Mouse (Mus musculus) embryo, embryonic 10 days (tissue): ENCODE data around the gene Ndufb3.
"Not testable (repeated sequence)": the region's sequence is repeated elsewhere in the genome, so short reads cannot be mapped to it uniquely, and the experiment has no call there.

Experiments
- DNase-seq: peaks from one replicate; pipeline ENCODE4 v3.0.0-alpha.2; 2015; ENCODE audit warnings: low spot score

Gene Ndufb3

DNA sequence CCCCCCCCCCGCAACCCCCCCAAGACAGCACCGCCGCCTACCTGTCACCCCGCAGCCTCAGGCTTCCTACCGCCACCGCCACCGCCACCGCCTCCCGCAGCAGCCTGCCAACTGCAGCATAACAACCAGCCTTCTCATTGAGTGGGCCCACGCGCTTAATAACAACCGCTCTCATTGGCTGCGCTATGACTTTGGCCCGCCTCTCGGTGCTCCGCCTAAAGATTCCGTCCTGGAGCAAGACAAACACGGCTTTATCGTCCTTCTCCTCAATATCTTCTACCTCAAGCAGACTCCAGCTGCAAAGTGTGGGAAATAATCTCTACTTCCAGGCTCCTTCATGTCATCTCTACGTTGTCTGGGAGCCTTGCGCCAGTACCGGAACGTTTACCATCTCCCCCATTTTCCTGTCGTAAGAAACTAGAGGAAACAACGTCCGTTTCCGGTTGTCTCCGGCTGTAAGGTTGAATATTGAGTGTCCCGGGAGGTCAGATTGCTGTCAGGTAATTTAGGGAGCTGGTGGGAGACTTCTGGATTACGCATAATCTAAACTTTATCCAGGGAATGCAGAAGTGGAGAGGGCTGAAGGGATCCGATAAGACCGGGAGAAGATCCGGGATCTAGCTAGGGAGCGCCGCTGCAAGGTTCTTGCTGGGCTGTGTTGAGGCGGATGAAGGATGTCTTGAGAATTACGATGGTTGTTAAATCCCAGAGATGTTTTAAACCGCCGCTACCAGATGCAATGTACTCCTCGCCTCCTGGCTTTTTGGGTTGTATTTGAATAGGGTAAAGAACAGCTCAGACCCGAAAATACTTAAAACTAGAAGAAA, at the start of gene Ndufb3, which contains the start of gene Fam126b:
Gene Ndufb3, plus strand, starts transcription at position 214 of the 827 bp plus-strand sequence.
Gene Fam126b, minus strand, starts transcription at position 153 of the 827 bp plus-strand sequence.
- peak; percentile 93 for DNase-seq

DNA sequence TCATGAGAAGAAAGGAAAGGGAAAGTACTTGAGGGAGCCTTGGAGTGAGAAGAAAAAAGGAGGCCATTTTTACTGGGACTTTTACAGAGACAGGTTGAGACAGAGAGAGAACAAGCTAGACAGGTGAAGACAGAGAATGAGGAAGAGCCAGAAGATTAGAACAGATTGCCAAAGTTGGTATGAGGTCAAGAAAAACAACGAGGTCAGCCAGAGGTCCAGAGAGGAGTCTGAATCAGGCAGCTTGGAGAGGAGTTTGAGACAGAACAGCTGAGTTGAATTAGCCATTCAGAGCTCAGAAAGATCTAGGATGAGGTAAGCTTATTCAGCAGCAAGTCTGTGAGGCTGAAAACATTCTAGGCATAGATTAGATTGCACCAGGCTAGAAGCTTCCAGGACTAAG, 44.8 kb upstream of the Ndufb3 start:
- DNase-seq = no peak

DNA sequence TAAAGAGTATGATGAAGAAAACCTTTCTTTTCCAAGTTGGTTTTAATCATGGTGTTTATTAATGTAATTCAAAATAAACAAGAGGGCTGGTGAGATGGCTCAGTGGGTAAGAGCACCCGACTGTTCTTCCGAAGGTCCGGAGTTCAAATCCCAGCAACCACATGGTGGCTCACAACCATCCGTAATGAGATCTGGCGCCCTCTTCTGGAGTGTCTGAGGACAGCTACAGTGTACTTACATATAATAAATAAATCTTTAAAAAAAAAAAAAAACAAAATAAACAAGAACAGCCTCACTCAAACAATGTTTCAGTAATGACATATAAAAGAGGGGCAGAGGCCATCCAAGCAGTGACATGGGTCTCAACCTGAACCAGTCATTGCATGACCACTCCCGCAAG, 25.8 kb upstream of the Ndufb3 start:
- DNase-seq = not testable (repeated sequence)

DNA sequence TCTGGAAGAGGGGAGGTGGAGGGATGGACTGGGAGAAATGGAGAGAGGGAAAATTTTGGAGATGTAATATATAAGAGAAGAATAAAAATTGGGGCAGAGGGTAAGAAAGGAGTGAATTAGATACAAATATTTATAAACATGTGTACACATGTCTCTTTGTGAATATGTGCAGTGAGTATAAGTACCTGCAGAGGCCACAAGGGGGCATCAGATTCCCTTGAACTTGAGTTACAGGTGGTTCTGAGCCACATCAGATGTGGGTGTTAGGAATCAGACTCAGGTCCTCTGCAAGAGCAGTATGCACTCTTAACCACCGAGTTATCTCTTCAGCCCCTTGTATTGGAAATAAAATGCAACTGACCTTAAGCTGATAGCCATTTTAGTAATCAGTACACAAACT, 23.7 kb upstream of the Ndufb3 start:
- DNase-seq = peak; percentile 8

DNA sequence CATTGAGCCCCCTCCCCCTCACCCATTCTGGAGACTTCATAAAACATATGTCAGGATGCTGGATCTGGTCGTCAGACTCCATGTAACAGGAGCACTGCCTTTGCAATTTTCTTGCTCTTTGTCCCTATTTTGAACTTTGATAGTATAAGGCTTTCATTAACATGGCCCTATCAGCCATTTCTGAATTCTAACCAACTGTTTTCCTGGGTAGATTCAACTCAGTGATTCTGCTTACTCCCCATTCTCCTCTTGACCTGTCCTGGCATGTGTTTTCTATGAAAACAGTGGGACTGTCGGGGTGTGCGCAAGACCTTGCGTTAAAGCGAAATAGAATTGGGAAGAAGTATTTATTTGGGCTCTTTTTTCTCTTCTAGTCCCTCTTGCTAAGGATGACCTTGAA, 21.2 kb upstream of the Ndufb3 start:
- DNase-seq = no peak

DNA sequence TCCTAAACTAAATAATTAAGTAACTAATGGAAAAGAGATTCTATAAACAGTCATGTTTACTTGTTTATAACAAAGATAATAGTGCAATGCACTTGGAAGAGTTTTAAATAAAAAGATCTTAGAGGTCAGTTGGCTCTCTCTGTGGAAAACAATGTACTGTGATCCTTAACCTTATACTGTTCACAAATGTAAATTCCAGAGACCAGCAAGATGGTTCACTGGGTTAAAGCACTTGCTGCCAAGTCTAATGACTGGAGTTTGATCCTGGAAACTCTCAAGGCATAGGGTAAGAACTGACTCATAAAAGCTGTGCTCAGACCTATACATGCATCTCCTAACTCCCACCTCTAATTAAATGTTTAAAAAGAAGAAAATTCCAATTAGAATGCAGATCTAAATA, 19.6 kb upstream of the Ndufb3 start:
- no peak for DNase-seq

DNA sequence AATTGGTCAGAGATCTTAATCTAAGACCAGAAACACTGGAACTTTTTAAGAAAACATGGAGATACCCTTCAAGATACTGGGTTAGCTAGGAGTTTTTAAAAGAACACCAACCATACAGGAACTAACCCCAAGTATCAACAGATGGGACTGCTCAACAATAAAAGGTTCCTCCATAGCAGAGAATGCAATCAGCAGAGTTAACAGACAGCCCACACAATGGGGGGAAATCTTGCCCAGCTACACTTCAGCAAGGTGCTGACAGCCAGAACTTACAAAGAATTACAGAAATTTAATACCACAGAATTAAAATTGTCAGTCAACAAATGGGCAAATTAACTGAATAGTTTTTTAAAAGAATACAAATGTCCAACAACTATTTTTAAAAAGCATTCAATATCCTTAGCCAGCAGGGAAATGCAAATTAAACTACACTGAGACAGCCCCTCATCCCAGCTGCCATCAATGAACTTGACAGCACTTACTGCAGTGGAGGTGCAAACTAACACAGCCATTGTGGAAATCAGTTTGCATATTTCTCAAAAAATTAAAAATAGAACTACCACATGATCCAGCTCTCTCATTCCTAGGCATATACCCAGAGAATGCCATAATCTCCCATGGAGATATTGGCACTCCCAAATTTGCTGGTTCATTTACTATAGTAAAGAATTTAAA, 17.6 kb upstream of the Ndufb3 start:
- no peak for DNase-seq

DNA sequence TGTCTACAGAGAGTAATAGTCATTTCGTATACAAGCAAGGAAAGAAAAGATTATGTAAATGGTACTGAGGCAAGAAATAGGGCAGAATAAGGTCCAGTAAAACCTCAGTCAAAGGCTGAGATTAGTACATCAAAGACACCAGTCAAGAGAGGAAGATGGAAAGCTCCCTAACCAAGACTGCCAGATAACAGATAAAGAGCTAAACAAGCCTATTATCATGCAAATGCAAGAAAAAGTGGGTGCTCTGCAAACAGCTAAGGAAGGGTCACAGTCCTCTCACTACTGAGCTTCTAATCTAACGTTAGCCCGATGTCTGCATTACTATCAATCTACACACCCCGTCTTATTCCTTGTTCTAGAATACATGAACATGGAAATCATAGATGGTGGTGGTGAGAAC, 15.7 kb upstream of the Ndufb3 start:
- DNase-seq = no peak

DNA sequence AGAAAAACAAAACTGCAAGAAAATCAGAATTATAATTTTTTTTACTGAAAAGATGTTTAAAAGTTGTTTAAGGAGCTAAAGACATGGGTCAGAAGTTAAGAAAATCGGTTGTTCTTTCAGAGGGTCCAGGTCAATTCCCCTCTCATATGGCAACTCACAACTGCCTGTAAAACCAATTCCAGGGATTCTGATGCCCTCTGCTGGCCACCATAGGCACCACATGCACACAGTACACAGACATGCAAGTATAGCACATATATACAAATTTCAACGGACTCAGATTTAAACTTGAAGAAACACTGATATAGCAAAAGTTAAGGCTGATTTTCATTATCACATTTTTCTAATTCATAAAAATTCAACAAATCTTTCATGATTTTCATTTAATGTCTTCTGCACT, 7.0 kb upstream of the Ndufb3 start:
- peak; percentile 14 for DNase-seq

DNA sequence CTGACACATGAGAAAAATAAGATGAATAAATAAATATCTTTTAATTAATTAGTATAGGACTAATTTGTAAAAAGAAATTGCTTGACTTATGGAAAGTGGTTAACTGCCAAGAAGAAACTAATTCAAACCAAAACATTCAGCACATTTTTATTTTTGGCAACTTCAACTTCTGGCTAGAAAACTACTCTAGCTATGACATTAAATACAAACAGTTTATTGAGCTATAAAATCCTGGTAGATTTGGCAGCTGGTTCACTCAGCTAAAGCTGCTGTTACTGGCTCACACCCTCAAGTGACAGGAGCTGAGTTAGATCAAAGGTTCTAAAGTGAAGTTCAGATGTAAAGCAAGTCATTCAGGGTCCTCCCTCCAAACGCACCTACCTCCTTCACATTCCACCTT, 3.6 kb upstream of the Ndufb3 start:
- no peak for DNase-seq

DNA sequence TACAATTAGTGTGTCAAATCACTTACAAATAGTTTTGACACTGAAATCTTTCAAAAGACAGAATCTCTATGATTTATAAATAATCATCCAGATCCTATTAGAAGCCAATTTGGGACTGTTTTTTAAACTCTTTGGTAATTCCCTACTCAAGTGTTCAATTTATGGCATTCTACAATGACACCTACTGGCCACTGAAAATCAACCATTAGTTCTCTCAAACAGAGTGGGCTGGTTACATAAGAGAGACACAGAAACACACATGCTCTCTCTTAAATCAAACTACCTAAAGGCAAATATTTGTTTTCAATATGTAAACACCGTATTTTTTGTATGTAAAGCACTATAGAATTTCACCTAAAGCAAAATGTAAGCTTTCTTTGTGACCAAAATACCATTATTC, 1.9 kb upstream of the Ndufb3 start:
- no peak for DNase-seq

DNA sequence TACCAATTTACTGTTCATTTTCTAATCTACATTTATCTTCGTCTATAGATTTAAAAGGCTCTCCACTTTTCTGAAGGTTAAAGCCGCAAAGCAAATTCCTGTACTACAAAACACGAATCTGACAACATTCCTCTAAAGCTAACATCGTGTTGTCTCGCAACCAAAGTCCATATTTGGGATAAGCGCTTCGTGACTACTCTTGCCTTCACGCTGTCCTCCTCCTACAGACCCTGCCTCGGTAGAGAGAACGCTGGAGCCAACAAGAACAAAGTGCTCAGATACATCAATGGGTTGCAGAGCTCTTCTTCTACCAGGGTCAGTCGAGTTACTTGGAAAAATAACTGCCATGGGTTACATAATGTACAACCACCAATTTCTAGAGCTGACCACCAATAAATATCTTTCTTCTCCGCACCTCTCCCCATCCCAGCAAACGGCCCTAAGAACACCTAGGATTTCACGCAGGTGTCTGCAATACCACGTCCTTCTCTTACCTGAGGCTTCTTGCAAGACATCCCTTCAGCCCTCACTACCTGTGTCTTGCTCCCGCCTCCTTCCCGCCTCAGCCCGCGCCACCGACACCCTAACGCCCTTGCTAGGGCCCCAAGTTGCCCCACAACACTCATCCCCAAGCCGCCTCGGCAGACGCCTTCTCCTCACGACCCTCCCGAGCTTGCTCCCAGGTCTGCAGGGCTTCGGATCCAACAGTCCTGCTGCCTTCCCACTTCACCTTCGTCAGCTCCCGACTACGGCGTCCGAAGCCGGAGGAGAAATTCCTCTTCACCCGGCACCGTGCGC, 612 bp upstream of the Ndufb3 start:
- peak; percentile 6 for DNase-seq

DNA sequence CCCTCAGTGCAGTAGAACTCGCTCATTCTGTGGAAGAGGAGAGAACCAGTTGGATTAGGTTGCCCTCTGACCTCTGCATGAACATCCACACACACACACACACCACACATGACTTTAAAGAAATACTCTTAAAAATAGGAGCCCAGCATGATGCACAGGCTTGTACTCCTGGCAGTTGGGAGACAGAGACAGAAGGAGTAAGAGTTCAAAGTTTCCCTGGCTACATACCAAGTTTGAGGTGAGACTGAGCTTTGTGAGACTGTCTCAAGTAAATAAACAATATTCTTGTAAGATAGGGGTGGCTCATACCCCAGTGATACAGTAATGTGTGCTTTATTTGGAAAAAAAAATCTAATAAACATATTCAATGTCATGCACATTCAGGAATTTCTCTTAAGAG, 1.3 kb downstream of the Ndufb3 start:
- DNase-seq = no peak

DNA sequence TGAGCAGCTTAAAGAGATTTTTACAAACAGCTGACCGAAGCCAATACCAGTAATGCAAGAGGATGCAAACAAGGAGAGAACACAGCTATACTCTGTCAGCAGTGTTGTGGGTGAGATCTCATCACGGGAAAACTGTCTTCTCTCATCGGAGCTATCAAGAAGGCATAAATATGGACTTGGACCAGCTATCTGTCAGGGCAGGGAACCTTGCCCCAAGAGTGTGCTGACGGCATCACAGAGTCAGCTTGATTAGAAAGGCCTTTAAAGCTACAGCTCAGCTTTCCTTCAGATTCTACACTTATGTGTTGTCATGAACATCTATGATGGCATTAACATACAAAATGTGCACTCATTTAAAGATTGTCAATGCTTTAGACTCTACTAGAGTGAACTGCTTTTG, 16.5 kb downstream of the Ndufb3 start:
- no peak for DNase-seq

DNA sequence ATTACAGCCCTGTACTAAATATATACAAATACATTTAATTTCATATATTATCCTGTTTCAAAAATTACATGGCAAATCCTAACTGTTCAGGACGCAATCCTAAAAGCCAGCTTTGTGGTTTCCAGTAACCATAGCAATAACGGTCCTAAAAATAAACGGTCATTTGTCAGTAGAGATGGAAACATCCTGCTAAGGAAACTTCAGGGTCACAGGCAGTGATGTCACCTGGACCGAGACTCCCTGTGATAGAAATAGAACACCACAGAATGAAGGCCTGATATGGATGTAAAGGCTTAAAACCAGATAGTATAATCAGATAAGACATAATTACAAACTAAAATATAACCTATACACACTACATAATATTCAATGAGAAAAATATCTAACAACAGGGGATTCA, 17.6 kb downstream of the Ndufb3 start:
- DNase-seq = no peak

DNA sequence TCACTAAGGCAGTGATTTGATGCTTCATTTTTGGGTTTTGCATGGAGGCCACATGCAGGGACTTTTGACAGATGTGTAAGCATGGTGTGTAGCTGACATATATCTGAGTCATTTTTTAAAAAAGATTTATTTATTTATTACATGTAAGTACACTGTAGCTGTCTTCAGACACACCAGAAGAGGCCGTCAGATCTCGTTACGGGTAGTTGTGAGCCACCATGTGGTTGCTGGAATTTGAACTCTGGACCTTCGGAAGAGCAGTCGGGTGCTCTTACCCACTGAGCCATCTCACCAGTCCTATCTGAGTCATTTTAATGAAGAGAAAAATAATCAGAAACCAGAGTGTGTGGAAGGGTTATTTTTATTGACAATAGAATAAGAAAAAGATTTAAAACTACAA, 23.4 kb downstream of the Ndufb3 start:
- not testable (repeated sequence) for DNase-seq

DNA sequence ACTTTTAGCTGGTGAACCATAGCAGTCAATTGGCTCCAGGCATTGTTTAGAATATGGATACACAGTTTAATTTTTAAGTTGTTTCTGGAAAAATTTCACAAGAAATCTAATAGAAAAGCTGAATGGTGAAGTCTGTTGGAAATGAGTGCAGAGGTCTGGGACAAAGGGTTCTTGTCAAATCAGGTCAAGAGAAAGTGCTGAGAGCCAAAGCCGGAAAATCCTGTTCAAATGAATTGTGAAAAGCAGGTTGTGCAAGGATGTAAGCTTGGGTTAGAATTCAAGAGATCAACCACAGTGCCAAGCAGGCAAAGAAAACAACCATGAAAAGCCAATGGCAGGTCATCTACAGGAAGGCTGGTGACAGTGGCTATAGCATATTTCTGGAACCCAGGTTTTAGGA, 24.0 kb downstream of the Ndufb3 start:
- DNase-seq = no peak

DNA sequence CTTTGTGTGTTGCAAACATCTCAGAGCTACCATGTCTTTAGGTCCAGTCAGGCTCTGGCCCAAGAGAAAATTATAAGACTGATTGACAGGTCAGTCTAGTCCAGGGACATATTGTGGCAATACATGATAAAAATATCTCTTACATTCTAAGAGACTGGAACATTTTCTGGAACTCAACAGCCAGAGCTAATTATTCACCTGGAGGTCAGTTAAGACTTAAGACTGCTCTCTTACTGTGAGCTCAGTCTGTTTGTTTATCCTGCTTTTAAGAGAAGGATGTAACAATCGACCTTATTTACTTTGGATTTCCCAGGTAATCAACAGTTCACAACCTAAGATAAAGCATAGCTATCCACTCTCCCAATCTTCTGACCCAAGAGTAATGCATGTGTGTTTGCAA, 24.4 kb downstream of the Ndufb3 start:
- DNase-seq = no peak

DNA sequence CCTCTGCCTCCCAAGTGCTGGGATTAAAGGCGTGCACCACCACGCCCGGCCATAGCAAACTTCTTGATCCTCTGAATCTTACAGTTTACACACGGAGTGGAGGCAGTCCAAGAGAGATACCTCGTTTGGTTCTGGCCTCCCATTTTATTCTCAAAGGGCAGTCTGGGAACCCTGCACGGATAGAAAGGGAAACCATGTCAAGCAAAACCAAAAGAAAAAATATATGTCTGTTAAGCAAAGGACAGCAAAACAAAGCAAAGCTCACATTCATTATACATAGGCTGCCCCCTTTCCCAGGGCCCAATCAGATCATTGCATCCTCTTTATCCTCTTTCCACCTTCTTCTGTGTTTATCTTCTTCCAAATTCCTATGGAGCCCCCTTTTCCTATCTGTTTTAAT, 27.6 kb downstream of the Ndufb3 start:
- no peak for DNase-seq

DNA sequence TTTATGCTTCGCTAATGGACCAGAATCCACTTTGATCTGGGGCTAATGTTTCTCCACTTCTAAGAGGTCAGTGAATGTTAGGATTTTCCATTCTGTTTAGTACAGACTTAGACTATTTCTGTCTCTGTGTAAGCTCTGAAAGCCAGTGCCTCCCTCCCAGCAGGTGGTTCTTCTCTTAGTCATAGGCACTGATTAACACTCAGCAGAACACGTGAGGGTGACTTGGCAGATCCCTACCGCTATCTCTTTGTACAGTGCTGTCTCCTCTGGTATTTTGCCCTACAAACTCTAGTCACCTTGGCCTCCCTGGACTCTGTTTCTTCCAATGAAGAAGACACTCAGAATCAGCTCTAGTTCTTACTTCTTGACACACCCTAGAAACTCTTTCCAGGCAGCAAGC, 28.2 kb downstream of the Ndufb3 start:
- no peak for DNase-seq

DNA sequence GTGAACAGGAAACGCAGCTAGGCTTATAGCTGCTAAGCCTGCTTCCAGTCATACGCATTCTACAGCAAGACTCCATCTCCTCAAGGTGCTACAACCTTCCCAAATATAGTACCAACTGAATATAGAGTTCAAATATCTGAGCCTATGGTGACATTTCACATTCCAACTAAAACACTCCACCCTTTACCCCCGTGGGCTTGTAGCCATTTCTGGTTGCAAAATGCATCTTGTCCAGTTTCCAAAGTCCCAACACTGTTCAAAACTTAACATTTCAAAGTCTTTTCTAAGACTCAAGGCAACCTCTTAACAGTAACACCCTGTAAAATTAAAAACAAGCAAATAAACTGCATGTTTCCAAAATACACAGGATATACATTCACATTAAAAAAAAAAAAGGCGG, 29.0 kb downstream of the Ndufb3 start:
- DNase-seq = no peak

DNA sequence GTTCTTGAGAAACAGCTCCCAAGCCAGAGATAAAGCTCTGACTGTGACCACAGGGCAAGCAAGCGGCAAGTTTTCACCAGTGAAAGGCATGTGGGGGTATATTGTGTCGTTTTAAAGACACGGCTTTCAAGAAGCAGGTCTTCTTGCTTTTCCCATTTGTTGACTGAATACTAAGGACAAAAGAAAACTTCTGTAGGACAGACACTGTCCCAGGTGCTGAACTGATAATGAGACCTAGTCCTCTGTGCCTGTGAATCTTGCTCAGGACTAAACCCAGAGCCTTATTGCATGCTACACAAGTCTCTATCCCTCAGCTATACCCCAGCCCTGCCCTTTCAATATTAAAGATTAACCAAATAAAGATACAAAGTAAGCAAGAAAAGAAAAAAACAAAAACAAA, 30.0 kb downstream of the Ndufb3 start:
- DNase-seq = no peak

DNA sequence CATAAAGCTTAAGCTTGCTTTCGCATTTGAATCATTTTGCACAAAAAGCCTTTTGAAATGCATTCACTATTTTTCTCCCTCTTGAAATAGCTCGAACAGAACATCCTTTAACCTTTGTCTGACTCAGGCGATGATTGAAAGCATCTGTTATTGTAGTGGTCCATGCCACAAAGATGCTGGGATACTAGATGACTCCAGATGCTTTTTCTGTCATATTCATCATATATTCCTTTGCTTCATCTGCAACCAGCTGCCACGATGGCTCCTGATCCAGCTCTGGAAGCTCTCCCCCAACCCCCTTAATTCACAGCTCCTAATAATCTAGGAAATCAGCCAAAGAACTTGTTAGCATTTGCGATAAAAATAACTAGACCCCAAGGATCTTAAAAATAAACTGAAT, 30.9 kb downstream of the Ndufb3 start:
- DNase-seq = no peak
